Mouse (Mus musculus): Measurements from ENCODE around the gene Acsf3. TPM values are rescaled to one million over a fixed set of nuclear protein-coding genes. Genes with fewer than 3 reads are reported as not detected.

The Acsf3 gene
- polyA plus RNA-seq, 2 experiments, result 5.4 to 5.7 TPM

DNA sequence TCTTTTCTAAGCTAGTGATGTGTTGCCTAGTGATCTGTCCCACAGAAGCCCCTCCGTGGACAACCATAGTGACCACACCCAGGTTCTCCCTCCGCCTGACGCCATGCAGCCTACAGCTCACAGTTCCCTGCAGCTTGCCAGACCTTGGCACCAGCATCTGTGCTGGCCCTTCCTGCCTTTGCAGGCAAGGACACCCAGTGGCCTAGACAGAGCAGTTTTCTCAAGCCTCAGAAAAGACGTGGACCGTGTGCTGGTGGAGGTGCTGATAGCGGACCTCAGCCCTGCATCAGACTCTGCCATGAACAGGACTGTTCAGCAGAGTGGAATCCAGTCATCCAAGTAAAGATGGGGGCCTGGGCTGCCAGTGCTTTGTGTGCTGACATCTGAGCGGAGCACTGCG is 35.1 kb downstream of the Acsf3 start:
- H3K4me3 ChIP-seq (ENCODE audit: insufficient read depth in 1 of 2, low read depth in 2 of 2, low read length in 2 of 2), result no peak overlapping the region
- H3K4me2 ChIP-seq (ENCODE audit: low read depth), result no peak overlapping the region
- ATAC-seq (ENCODE audit: insufficient read depth) (no peak), DNase-seq (ENCODE audit: low read depth in 3 of 3, low spot score in 3 of 3) (no peak)
- WGBS (ENCODE audit: insufficient replicate concordance), result 75% methylated on average over 8 of the region's 8 CpGs
- no peak for TF ChIP-seq EP300 (IDR thresholded peaks at IDR 0.05; ENCODE audit: low read depth)
- TF ChIP-seq CTCF (IDR thresholded peaks at IDR 0.05; ENCODE audit: low read depth), result no peak
- H3K4me1 ChIP-seq (replicated peaks; ENCODE audit: control insufficient read depth in 2 of 2, insufficient read depth in 2 of 2, low read length in 1 of 2), result no peaks in the 10 kb centered on the region
- H3K9ac ChIP-seq (replicated peaks), result no peak overlapping the region
- no peak overlapping the region for H3K27ac ChIP-seq
- H3K36me3 ChIP-seq (replicated peaks; ENCODE audit: control insufficient read depth, insufficient read depth, low read depth), result no peaks in the 10 kb centered on the region
- no peaks in the 10 kb centered on the region for H3K27me3 ChIP-seq (ENCODE audit: control insufficient read depth, insufficient read depth, low read length)
- H3K9me3 ChIP-seq (ENCODE audit: control insufficient read depth, low read length), result no peaks in the 10 kb centered on the region

DNA sequence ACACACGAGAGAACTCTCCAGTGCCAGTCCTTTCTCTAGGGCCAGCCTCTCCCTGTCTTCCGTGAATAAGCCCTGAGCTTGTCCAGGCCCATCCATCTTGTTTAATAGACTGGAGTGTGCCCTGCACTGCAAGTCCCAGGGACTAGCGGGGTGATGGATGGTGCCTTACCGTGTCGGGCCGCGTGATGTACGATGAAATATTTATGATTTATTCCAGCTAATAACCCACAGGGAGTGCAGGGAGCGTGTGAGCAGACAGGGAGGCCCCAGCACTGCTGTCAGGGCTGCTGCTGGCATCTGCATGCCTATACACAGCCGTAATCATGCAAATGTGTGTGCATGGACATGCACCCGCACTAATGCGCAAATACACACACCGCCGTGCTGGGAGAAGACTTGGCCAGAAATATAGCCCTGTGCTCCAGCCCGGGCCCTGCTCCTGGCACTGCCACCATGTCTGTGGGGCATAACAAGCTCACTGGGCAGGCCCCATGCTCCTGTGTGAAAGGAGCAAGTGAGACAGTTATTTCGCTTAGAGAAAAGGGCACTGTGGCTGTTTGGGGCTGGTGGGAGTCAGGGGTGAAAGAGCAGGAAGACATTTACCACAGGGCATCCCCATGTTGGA is 36.7 kb downstream of the Acsf3 start:
- Histone ChIP-seq H3K4me1 (replicated peaks; ENCODE audit: control insufficient read depth in 2 of 2, insufficient read depth in 2 of 2, low read length in 1 of 2) (no peaks in the 10 kb centered on the region), H3K36me3 (replicated peaks; ENCODE audit: control insufficient read depth, insufficient read depth, low read depth) (no peaks in the 10 kb centered on the region), H3K4me3 (ENCODE audit: insufficient read depth in 1 of 2, low read depth in 2 of 2, low read length in 2 of 2) (no peak overlapping the region), H3K27ac (no peak overlapping the region), H3K9me3 (ENCODE audit: control insufficient read depth, low read length) (no peaks in the 10 kb centered on the region), H3K4me2 (ENCODE audit: low read depth) (no peak overlapping the region), H3K27me3 (ENCODE audit: control insufficient read depth, insufficient read depth, low read length) (no peaks in the 10 kb centered on the region), H3K9ac (replicated peaks) (no peak overlapping the region)
- DNase-seq (ENCODE audit: low read depth in 3 of 3, low spot score in 3 of 3), result no peak
- 86% methylated on average over 16 of the region's 16 CpGs for WGBS (ENCODE audit: insufficient replicate concordance)
- no peak for TF ChIP-seq CTCF (IDR thresholded peaks at IDR 0.05; ENCODE audit: low read depth)
- no peak for TF ChIP-seq EP300 (IDR thresholded peaks at IDR 0.05; ENCODE audit: low read depth)
- ATAC-seq (ENCODE audit: insufficient read depth), result no peak

DNA sequence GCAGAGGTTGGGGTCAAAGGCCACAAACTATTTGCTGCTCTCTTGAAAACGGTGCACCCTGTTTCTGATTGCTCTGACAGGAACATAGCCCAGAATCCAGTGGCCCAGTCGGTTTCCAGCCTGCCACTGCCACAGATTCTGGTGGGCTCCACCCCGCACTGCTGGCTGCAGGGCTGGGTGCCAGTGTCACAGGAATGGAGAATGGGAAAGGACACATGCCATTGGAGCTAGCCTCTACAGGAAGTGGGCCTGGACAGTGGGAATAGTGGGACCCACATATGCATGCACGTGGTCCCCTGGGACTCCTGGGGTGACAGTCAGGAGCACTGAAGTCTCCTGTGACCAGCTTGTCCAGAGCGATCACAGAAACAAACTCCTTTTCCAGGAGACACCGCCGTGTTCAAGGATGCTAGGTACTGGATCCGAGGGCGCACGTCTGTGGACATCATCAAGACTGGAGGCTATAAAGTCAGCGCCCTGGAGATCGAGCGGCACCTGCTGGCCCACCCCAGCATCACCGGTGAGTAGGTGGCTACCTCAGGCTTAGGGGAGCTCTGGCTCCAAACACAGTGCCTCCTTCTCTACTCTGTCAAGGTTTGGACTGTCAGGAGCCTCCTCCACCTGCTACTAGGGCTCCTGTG is 37.4 kb downstream of the Acsf3 start:
- DNase-seq (ENCODE audit: low read depth in 3 of 3, low spot score in 3 of 3) (no peak), ATAC-seq (ENCODE audit: insufficient read depth) (0 out of 2 replicates have a peak, but pooled peaks have one; percentile 26)
- Histone ChIP-seq H3K4me1 (replicated peaks; ENCODE audit: control insufficient read depth in 2 of 2, insufficient read depth in 2 of 2, low read length in 1 of 2) (no peaks in the 10 kb centered on the region), H3K27me3 (ENCODE audit: control insufficient read depth, insufficient read depth, low read length) (no peaks in the 10 kb centered on the region), H3K9me3 (ENCODE audit: control insufficient read depth, low read length) (no peaks in the 10 kb centered on the region), H3K4me3 (ENCODE audit: insufficient read depth in 1 of 2, low read depth in 2 of 2, low read length in 2 of 2) (no peak overlapping the region), H3K27ac (no peak overlapping the region), H3K36me3 (replicated peaks; ENCODE audit: control insufficient read depth, insufficient read depth, low read depth) (no peaks in the 10 kb centered on the region), H3K9ac (replicated peaks) (no peak overlapping the region), H3K4me2 (ENCODE audit: low read depth) (no peak overlapping the region)
- peak; percentile 74 for TF ChIP-seq CTCF (IDR thresholded peaks at IDR 0.05; ENCODE audit: low read depth)
- TF ChIP-seq EP300 (IDR thresholded peaks at IDR 0.05; ENCODE audit: low read depth), result no peak
- WGBS (ENCODE audit: insufficient replicate concordance), result 78% methylated on average over 14 of the region's 14 CpGs

DNA sequence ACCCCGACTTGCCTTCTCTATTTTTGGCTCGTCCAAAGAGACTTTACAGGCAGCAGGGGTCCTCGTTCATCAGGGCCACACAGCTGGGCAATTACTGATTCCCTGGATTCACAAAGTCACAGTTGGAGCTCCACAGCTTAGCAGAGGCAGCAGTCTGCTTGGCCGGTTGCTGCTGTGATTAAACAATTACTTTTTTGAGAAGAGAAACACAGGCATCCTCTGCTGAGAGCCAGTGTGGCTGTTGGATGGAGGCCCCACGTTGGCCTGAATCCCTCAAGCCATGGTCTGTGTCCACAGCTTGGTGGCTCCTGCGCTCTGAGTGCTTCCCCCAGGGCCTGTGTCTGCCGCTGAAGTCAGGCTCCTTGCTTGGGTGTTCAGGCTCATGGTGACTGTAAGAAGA is 39.3 kb downstream of the Acsf3 start:
- no peak overlapping the region for H3K27ac ChIP-seq
- WGBS (ENCODE audit: insufficient replicate concordance), result 59% methylated on average over 7 of the region's 7 CpGs
- no peak for DNase-seq (ENCODE audit: low read depth in 3 of 3, low spot score in 3 of 3)

DNA sequence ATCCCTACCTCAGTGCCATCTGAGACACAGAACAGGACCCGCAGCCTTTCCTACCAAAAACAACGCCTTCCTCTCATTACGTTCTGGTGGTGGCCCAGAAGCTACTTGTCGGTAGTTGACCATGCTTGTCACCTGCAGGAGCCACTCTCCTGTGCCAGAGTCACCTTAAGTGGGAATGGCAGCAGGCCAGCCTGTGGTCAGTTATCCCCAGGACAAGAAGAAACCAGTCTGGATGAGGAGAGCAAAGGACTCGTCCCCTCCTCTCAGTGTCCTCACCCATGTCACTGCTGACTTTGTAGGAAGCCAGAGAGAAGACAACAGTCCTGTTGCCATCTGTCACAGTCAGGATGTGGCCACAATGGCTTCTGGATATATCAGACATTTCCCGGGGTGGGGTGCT is 41.7 kb downstream of the Acsf3 start:
- Histone ChIP-seq H3K27me3 (ENCODE audit: control insufficient read depth, insufficient read depth, low read length) (no peaks in the 10 kb centered on the region), H3K4me2 (ENCODE audit: low read depth) (no peak overlapping the region), H3K36me3 (replicated peaks; ENCODE audit: control insufficient read depth, insufficient read depth, low read depth) (no peaks in the 10 kb centered on the region), H3K4me1 (replicated peaks; ENCODE audit: control insufficient read depth in 2 of 2, insufficient read depth in 2 of 2, low read length in 1 of 2) (no peaks in the 10 kb centered on the region), H3K9ac (replicated peaks) (no peak overlapping the region), H3K9me3 (ENCODE audit: control insufficient read depth, low read length) (no peaks in the 10 kb centered on the region), H3K27ac (no peak overlapping the region), H3K4me3 (ENCODE audit: insufficient read depth in 1 of 2, low read depth in 2 of 2, low read length in 2 of 2) (no peak overlapping the region)
- TF ChIP-seq EP300 (IDR thresholded peaks at IDR 0.05; ENCODE audit: low read depth) (no peak), CTCF (IDR thresholded peaks at IDR 0.05; ENCODE audit: low read depth) (no peak)
- WGBS (ENCODE audit: insufficient replicate concordance), result 71% methylated on average over 6 of the region's 6 CpGs
- DNase-seq (ENCODE audit: low read depth in 3 of 3, low spot score in 3 of 3) (no peak), ATAC-seq (ENCODE audit: insufficient read depth) (no peak)

More for the DNA sequence above, 39.3 kb downstream of the Acsf3 start:
- H3K27me3 ChIP-seq (ENCODE audit: control insufficient read depth, insufficient read depth, low read length), result no peaks in the 10 kb centered on the region
- H3K4me1 ChIP-seq (replicated peaks; ENCODE audit: control insufficient read depth in 2 of 2, insufficient read depth in 2 of 2, low read length in 1 of 2), result no peaks in the 10 kb centered on the region
- no peak overlapping the region for H3K9ac ChIP-seq (replicated peaks)
- no peak for TF ChIP-seq CTCF (IDR thresholded peaks at IDR 0.05; ENCODE audit: low read depth)
- TF ChIP-seq EP300 (IDR thresholded peaks at IDR 0.05; ENCODE audit: low read depth), result no peak
- ATAC-seq (ENCODE audit: insufficient read depth), result no peak
- H3K4me2 ChIP-seq (ENCODE audit: low read depth), result no peak overlapping the region
- no peaks in the 10 kb centered on the region for H3K9me3 ChIP-seq (ENCODE audit: control insufficient read depth, low read length)
- no peaks in the 10 kb centered on the region for H3K36me3 ChIP-seq (replicated peaks; ENCODE audit: control insufficient read depth, insufficient read depth, low read depth)
- no peak overlapping the region for H3K4me3 ChIP-seq (ENCODE audit: insufficient read depth in 1 of 2, low read depth in 2 of 2, low read length in 2 of 2)
